Mouse (Mus musculus): ENCODE results near the gene Nrp2.
A peak's percentile ranks its signal among the peaks of the same experiment; 100 is the strongest.

The Nrp2 gene

DNA sequence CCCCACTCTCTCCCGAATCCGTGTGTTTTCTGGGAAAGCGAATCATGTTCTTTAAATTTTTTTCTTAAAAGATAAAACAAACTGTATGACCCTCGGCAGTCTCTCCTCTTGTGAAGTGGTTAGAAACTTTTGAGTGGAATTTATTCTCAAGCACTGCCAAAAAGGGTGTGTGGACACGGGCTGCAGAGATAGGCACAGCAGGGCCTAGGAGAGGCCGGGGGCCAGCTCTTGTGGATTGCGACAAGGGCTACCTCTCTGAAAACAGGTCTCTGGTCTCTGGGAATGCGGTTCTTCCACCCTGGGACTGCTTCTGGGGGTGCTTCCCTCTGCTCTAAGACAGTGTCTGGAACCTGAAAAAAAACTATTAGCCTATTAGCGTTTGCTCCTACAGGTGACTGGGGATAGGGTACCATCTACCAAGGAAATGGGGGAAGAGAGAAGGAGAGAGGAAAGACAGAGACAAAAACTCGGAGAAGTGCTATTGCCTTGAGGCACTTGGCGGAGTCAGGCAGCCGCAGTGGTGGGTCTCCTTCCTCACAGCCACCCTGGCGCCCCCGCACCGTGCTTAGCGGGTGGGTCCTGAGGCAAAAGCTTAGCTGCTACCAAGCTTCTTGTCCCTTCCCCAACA, 1.9 kb downstream of the Nrp2 start:
- no peak for DNase-seq (ENCODE audit: low spot score)

GRCm38 (mm10) chr1:62705517-62705981, 2.5 kb downstream of the Nrp2 start:
- no peak for DNase-seq (ENCODE audit: low spot score)

DNA sequence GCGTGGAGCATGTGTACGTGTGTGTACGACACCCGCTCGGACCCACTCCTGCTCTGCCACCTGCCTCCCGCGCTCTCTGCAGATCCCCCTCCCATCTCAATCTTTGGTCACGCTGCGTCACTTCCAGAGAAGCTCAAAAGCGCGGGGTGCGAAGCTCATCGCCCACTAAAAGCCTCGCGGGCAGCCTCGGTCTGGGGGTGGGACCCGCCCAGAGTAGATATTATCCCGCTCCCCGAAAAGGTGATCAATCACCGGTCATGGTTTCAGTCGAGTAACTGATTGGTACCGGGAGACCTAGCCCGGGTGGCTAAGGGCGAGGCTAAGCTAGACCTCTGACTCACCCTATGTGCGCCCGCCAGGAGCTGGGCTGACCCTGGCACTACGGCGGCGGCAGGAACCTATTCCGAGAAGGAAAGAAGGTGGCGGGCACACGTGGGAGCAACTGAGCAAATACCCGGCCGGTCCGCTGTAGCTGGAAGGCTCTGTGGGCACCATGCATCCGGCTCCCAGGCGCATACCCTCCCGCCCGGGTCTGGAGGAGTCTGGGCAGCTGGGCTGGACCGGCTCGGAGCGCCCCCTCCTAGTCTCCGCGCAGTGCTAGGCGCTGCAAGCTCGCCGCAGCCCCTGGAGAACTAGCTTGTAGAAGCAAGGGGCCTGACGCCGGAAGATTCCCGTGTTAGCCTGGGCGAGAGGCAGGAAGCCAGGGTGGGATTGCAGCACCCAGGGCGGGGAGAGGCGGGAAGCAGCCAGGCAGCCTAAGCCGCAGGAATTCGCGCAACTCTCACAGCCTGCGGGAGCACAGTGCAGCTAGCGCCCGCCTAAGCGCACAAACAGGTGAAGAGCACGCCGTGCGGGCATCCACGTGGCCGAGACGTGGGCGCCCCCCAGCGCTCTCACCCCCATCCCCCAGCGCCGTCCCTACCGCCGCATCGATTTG, 3.3 kb downstream of the Nrp2 start:
- DNase-seq (ENCODE audit: low spot score) = peak; percentile 49

GRCm38 (mm10) chr1:62707101-62707912, 4.2 kb downstream of the Nrp2 start:
- DNase-seq (ENCODE audit: low spot score) = no peak

DNA sequence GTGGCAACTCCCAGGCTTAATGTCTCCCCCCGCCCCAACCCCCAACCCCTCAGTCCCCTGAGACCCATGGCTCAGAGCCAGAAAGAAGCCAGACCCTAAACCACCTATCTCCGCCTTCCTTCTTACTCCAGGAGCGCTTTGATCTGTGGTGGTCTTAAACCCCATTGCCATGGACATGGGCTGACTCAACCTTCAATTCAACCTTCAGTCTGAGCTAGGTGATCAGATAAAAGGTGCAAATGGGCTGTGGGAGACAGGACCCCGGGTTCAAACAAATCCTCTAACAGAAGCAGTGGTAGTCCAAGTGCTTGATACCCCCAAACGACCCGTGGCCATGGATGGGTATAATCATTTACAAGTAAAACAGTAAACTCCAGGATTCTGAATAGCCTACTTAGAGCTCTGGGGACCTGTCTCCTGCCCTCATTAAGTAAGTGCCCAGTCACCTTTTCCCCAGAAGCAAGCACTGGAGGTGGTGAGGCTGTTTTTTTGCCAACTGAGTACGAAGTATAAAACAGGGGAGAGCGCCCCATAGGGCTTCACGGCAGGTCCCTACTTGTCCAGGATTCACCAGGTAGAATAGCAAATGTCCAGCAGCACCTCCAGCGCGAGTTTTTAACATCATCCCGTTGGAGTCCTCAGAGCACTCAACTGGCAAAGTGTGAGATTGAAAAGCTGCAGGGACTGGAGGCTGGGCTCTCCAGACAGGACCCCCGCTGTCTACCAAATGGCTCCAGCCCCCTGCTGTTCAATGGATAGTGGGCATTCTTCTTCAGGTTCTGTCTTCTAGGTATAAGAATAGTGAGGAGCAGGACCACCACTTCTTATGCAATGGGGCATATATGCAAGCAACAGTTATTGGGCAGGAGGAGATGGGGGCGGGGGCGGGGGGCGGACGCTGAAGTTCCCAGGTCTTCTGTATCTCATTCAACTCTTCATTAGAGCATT, 5.1 kb downstream of the Nrp2 start:
- DNase-seq (ENCODE audit: low spot score) = no peak

GRCm38 (mm10) chr1:62709770-62710335, 6.8 kb downstream of the Nrp2 start:
- no peak for DNase-seq (ENCODE audit: low spot score)

DNA sequence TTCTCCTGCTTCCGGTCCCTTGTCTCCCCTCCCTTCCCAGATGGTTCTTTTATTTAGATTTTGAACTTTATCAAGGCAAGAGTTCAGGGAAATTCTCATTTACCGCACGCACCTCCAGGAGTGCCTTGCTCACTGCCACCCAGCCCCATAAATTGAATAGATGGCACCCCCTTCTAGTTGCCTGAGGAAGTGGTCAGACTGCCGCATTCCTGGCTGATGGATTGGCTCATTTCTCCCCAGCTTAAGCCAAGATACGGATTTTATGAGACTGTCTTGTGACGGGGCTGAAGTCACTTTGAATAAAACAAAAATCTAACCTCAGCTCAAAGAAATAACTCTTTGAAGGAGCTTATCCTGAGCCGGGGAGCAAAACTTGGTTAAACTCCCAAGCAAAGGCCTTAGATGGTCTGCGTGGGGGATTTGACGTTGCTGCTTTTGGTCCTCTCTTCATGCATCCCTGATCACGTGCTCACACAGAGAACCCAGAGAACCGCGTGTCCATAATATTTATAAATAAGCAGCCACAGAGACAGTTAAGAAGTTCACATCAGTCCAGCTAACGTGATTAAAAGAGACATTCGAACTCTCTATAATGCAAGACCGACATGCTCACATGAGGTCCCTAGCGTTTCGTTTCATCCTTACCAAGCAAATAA, 10.1 kb downstream of the Nrp2 start:
- no peak for DNase-seq (ENCODE audit: low spot score)

DNA sequence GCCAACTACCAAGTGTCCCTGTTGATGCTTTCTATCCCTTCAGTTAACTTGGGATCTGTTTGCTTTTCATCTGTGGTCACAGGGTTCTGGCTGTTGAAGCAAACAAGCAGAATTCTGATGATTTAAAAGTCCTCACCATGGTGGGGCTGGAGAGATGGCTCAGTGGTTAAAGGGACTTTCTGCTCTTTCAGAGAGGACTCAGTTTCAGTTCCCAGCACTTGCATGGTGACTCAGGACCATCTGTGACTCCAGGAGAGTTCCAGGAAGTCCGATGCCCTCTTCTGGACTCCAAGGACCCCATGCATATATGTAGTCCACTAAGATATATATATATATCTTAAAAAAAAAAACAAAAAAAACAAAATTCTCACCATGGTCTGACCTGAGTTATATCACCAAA, 11.9 kb downstream of the Nrp2 start:
- DNase-seq (ENCODE audit: low spot score) = no peak

GRCm38 (mm10) chr1:62715692-62716091, 12.6 kb downstream of the Nrp2 start:
- no peak for DNase-seq (ENCODE audit: low spot score)

DNA sequence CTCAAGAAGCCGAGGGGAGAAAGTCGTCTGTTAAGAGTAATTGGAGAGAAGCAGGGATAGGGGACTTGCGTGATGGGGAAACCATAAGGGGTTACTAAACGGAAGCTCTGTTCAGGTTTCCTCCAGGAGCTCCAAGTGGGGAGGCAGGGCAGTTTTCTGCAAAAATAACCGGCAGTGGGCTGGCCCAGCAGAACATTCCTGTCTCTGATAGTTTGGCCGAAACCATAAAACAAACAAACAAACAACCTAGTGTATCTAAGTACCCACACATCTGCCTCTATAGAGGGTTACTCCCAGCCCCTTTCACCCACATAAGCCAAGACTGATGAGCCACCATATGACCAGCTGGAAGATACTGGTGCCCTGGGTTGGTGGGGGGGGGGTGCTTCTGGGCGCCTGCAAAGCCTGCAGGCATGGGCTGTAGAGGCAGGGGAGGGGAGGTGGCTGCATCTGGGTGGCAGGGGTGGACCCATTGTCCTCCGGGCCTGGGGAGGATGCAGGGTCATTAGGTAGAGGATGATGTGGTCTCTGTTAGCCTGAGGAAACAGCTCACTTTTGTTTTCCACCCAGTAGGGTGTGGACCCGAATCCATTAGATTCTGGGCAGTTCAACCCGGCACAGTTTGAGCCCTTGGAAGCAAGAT, 13.9 kb downstream of the Nrp2 start:
- DNase-seq (ENCODE audit: low spot score) = no peak

DNA sequence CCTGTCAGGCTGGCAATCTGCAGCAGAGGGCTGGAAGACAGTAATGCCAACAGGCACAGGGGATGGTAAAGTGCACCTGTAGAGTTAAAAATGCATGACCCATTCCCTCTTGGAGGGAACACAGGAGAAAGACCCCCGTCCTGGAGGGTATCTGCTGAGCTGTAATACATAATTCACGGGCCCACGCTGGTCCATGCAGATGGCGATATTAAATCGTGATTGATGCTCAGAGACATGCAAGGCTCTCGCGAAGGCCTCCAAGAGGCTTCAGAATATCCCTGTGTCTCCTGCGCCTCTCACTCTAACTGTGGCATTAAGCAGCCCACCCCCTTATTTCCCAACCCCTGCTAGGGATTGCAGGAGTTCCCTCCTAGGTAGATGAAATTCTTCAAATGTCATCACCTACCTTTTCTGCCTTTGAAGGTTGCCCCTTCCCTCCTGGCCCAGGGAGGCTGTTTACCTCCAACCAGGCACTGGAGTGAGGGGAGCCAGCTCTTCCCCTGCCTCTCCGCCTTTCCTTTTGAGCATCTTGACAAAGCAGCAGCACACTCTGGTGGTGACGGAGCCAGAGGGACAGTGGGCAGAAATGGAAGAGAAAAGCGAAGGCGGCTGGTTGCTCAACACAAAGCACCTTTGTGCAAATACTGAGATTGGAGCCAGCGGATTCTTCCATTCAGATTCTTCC, 14.6 kb downstream of the Nrp2 start:
- DNase-seq (ENCODE audit: low spot score) = no peak

DNA sequence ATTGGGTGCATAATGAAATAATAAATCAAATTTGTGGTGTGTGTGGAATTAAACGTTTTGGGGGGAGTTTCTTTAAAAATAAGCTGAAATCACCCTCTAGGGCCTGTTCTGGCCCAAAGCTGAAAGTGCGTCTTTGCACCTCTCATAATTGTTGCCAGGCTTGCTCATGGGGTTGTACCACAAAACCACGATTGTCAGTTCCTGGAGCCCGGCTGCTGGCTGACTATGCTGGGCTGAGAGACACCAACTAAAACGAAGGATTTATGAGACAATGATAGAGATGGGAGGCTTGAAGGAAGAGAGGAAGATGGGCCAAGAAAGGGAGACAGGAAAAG, 15.1 kb downstream of the Nrp2 start:
- DNase-seq (ENCODE audit: low spot score) = no peak

- DNase-seq (ENCODE audit: low spot score) = no peak
Measured at GRCm38 (mm10) chr1:62718750-62719149, 15.7 kb downstream of the Nrp2 start.

- no peak for DNase-seq (ENCODE audit: low spot score)
Measured at GRCm38 (mm10) chr1:62719770-62720169, 16.7 kb downstream of the Nrp2 start.

GRCm38 (mm10) chr1:62720176-62720575, 17.1 kb downstream of the Nrp2 start:
- DNase-seq (ENCODE audit: low spot score) = no peak

DNA sequence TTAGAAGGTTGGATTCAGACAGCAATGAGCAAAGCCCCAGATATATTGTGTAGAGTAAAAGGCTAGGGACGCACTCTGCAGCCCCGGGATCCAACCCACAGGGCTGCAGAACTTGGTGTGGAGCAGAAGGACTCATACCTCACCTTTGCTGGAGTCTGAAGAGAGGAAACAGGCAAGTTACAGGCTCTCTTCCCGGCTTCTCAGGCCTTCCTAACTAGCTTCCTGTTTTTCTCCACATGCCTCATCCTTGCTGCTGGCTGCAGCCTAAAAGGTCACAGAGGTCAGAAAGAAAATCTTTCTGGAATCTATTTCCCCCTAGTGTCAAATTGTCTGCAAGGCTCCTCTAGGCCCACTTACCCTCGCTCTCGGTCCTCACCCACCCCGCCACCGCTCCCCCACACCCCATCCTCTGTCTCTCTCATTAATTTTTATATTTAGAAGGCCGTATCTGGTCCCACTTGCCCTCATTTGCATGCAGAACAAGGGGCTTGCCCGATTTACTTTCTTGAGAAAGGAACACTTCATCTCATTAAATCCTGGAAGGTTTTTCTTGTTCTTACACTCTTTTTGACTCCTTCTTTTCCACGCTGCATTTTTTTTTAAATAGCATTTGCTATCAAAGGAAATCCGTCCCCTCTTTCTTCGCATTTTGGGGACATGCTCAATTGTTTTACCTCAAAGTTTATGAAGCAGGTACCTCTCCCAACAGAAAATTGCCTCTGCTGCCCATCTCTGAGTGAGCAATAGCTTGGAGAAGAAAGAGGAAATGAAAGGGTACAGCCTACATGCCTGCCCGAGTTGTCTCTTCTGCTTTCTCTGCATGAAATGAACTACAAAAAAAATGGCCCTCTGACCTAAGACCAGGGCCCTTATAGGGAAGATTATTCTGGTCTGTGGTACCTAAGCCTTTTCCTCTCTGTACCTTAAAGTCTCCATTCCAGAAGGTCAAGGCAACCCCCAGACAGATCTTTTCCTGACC, 17.9 kb downstream of the Nrp2 start:
- no peak for DNase-seq (ENCODE audit: low spot score)

GRCm38 (mm10) chr1:62721706-62722187, 18.7 kb downstream of the Nrp2 start:
- DNase-seq (ENCODE audit: low spot score) = no peak

GRCm38 (mm10) chr1:62722526-62722925, 19.4 kb downstream of the Nrp2 start:
- DNase-seq (ENCODE audit: low spot score) = no peak
